ENCODE assay signal across 23 mouse cellular contexts in the genomic region with DNA sequence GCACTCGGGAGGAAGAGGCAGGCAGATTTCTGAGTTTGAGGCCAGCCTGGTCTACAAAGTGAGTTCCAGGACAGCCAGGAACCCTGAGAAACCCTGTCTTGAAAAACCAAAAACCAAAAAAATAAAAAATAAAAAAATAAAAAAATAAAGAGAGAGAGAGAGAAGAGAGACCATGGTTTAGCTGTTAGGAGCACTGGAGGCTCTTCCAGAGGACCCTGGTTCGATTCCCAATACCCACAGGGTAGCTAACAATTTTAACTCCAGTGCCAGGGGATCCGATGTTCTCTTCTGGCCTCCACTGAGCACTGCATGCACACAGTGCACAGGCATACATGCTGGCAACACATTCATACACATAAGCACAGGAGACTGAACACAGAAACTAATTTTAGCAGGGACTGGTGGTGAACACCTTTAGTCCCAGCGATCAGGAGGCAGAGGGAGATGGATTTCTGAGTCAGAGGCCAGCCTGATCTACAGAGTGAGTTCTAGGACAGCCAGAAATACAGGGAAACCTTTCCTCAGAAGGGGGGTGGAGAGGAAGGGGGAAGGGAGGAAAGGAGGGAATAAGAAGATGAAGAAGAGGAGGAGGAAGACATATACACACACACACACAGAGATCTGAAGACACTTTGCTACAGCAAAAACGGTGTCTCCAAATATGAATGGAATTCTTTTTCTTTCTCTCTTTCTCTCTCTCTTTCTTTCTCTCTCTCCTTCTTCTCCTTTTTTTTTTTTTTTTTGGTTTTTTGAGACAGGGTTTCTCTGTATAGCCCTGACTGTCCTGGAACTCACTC. TPM values are rescaled to one million over a fixed set of nuclear protein-coding genes. Genes with fewer than 3 reads are reported as not detected.
DNase-seq lines count a peak whose midpoint lies in the region; ATAC-seq lines count a peak whose summit lies in the region.
"Had no signal": no experiment of that assay in that cellular context is flagged by ENCODE, and none has a peak within 500 bp of the region (broad histone marks: within the 10 kb centered on the region; RNA-seq: fewer than 3 reads in every experiment).

No protein-coding gene starts in this region.

- ATAC-seq in heart, embryonic 11.5 days (replicated peaks; ENCODE audit: insufficient number of reproducible peaks, low FRiP score, low TSS enrichment): no peak
- no peak for ATAC-seq in midbrain, embryonic 11.5 days (ENCODE audit: low FRiP score)
- ATAC-seq in midbrain, embryonic 14.5 days (ENCODE audit: low FRiP score, low TSS enrichment): no peak
- no peak for ATAC-seq in hindbrain, embryonic 13.5 days (ENCODE audit: low FRiP score)
- ATAC-seq: activated CD4-positive, CD25-positive, alpha-beta regulatory T cell, adult 4 months; CD4-positive, CD25-positive, alpha-beta regulatory T cell, adult 4 months; Patski had no signal

- no peak overlapping the region for H3K4me3 ChIP-seq in heart, embryonic 11.5 days (ENCODE audit: low read depth, low read length)
- no peak overlapping the region for H3K4me3 ChIP-seq in midbrain, embryonic 11.5 days (ENCODE audit: low read depth, low read length)
- no peak overlapping the region for H3K4me3 ChIP-seq in midbrain, embryonic 14.5 days (replicated peaks; ENCODE audit: low read depth, low read length)
- H3K4me3 ChIP-seq in hindbrain, embryonic 13.5 days: no peak overlapping the region

- DNase-seq in heart, adult 11 months: peak; percentile 73
- DNase-seq in midbrain, embryonic 11.5 days (ENCODE audit: low spot score, missing footprints): peak; percentile 73
- DNase-seq in midbrain, embryonic 14.5 days: no peak
- peak; percentile 94 for DNase-seq in 3T3-L1 (ENCODE audit: low read depth, low spot score)
- peak; percentile 94 for DNase-seq in adipocyte (ENCODE audit: low spot score)
- no peak for DNase-seq in left cerebral cortex, postnatal 36 days (ENCODE audit: low spot score in 2 of 2)
- DNase-seq: adrenal gland, adult 2 months; adrenal gland, adult 8-10 months; adrenal gland, postnatal 10 days; adrenal gland, postnatal 14 days; adrenal gland, postnatal 25 days; adrenal gland, postnatal 36 days; B cell, adult 2 months; cerebellum, adult 11 months; cerebellum, adult 11-12 months; cerebellum, adult 18-20 months; cerebellum, adult 2 months had no signal

- no peak overlapping the region for H3K27ac ChIP-seq in heart, embryonic 11.5 days (ENCODE audit: low read depth, low read length)
- no peak overlapping the region for H3K27ac ChIP-seq in midbrain, embryonic 11.5 days (ENCODE audit: low read depth, low read length)
- H3K27ac ChIP-seq in midbrain, embryonic 14.5 days (replicated peaks; ENCODE audit: low read depth, low read length): no peak overlapping the region
- H3K27ac ChIP-seq in hindbrain, embryonic 13.5 days: no peak overlapping the region

- no peaks in the 10 kb centered on the region for H3K4me1 ChIP-seq in heart, embryonic 11.5 days (ENCODE audit: control insufficient read depth, insufficient read depth, low read length)
- no peaks in the 10 kb centered on the region for H3K4me1 ChIP-seq in midbrain, embryonic 11.5 days (ENCODE audit: control insufficient read depth, insufficient read depth, low read length)
- no peaks in the 10 kb centered on the region for H3K4me1 ChIP-seq in midbrain, embryonic 14.5 days (ENCODE audit: control insufficient read depth, insufficient read depth, low read length)
- H3K4me1 ChIP-seq in hindbrain, embryonic 13.5 days (replicated peaks): no peaks in the 10 kb centered on the region

- no peak overlapping the region for H3K9ac ChIP-seq in heart, embryonic 11.5 days (ENCODE audit: low read depth, low read length)
- no peak overlapping the region for H3K9ac ChIP-seq in midbrain, embryonic 11.5 days (ENCODE audit: low read length)
- no peak overlapping the region for H3K9ac ChIP-seq in midbrain, embryonic 14.5 days (replicated peaks; ENCODE audit: low read length)
- H3K9ac ChIP-seq in hindbrain, embryonic 13.5 days: no peak overlapping the region

- H3K36me3 ChIP-seq in heart, embryonic 11.5 days (ENCODE audit: control insufficient read depth, insufficient read depth, low read length): peaks cover 38% of the 10 kb centered on the region
- peaks cover 28% of the 10 kb centered on the region for H3K36me3 ChIP-seq in midbrain, embryonic 11.5 days (ENCODE audit: control insufficient read depth, insufficient read depth, low read length)
- H3K36me3 ChIP-seq in midbrain, embryonic 14.5 days (ENCODE audit: control insufficient read depth, insufficient read depth, low read length): peaks cover 64% of the 10 kb centered on the region
- H3K36me3 ChIP-seq in hindbrain, embryonic 13.5 days: peaks cover 72% of the 10 kb centered on the region

- no peaks in the 10 kb centered on the region for H3K9me3 ChIP-seq in heart, embryonic 11.5 days (replicated peaks; ENCODE audit: control insufficient read depth, low read length)
- H3K9me3 ChIP-seq in midbrain, embryonic 11.5 days (ENCODE audit: control insufficient read depth, low read length): no peaks in the 10 kb centered on the region
- no peaks in the 10 kb centered on the region for H3K9me3 ChIP-seq in midbrain, embryonic 14.5 days (ENCODE audit: control insufficient read depth, low read length)
- no peaks in the 10 kb centered on the region for H3K9me3 ChIP-seq in hindbrain, embryonic 13.5 days

- intact Hi-C loops in left cerebral cortex, postnatal 36 days (cut with DNase I): no loop called here

- no peaks in the 10 kb centered on the region for H3K27me3 ChIP-seq in heart, embryonic 11.5 days (ENCODE audit: control insufficient read depth, insufficient read depth, low read length)
- H3K27me3 ChIP-seq in midbrain, embryonic 11.5 days (ENCODE audit: control insufficient read depth, insufficient read depth, low read length): no peaks in the 10 kb centered on the region
- no peaks in the 10 kb centered on the region for H3K27me3 ChIP-seq in midbrain, embryonic 14.5 days (ENCODE audit: control insufficient read depth, insufficient read depth, low read length)
- H3K27me3 ChIP-seq in hindbrain, embryonic 13.5 days: no peaks in the 10 kb centered on the region
- H3K27me3 ChIP-seq: CH12.LX, Patski had no signal

- 91% methylated on average over 5 of the region's 5 CpGs for WGBS in heart, embryonic 11.5 days (ENCODE audit: insufficient replicate concordance)
- 94% methylated on average over 5 of the region's 5 CpGs for WGBS in midbrain, embryonic 11.5 days
- 98% methylated on average over 5 of the region's 5 CpGs for WGBS in midbrain, embryonic 14.5 days
- 98% methylated on average over 5 of the region's 5 CpGs for WGBS in hindbrain, embryonic 13.5 days

- H3K4me2 ChIP-seq in heart, embryonic 11.5 days: no peak overlapping the region
- no peak overlapping the region for H3K4me2 ChIP-seq in midbrain, embryonic 11.5 days
- H3K4me2 ChIP-seq in midbrain, embryonic 14.5 days (ENCODE audit: low read length): no peak overlapping the region
- H3K4me2 ChIP-seq in hindbrain, embryonic 13.5 days: no peak overlapping the region

RNA-seq across cellular contexts. Expression of a gene that starts 6.9 kb away (rescaled TPM):
- polyA plus RNA-seq in heart, embryonic 11.5 days (2014; fragmentation: Nextera tagmentation; extraction: Ambion mirVana): 6.9 and 9.4 TPM in 2 replicates
- polyA plus RNA-seq in midbrain, embryonic 11.5 days (2014; fragmentation: Nextera tagmentation; extraction: Ambion mirVana): 21.4 TPM in 2 replicates
- 22.5 and 26.5 TPM in 2 replicates for polyA plus RNA-seq in midbrain, embryonic 14.5 days (2014; fragmentation: Nextera tagmentation; extraction: Ambion mirVana)
- polyA plus RNA-seq in hindbrain, embryonic 13.5 days (2015; fragmentation: Nextera tagmentation; extraction: Ambion mirVana): 31.1 and 33.2 TPM in 2 replicates
- 10 to 100 TPM; 30.2 to 30.9 TPM for total RNA-seq in left cerebral cortex, postnatal 36 days (2021)

RNA-seq across cellular contexts. Expression of a gene that starts 39.5 kb away (rescaled TPM):
- polyA plus RNA-seq in heart, embryonic 11.5 days (2014; fragmentation: Nextera tagmentation; extraction: Ambion mirVana): 56.3 and 68.9 TPM in 2 replicates
- 95.1 and 99.0 TPM in 2 replicates for polyA plus RNA-seq in midbrain, embryonic 11.5 days (2014; fragmentation: Nextera tagmentation; extraction: Ambion mirVana)
- polyA plus RNA-seq in midbrain, embryonic 14.5 days (2014; fragmentation: Nextera tagmentation; extraction: Ambion mirVana): 29.0 and 45.2 TPM in 2 replicates
- 41.7 and 42.5 TPM in 2 replicates for polyA plus RNA-seq in hindbrain, embryonic 13.5 days (2015; fragmentation: Nextera tagmentation; extraction: Ambion mirVana)
- 10 to 100 TPM; 12.8 to 15.5 TPM for total RNA-seq in left cerebral cortex, postnatal 36 days (2021)

RNA-seq across cellular contexts. Expression of a gene that starts 42.5 kb away (rescaled TPM):
- 54.7 and 62.2 TPM in 2 replicates for polyA plus RNA-seq in heart, embryonic 11.5 days (2014; fragmentation: Nextera tagmentation; extraction: Ambion mirVana)
- polyA plus RNA-seq in midbrain, embryonic 11.5 days (2014; fragmentation: Nextera tagmentation; extraction: Ambion mirVana): 67.5 and 74.3 TPM in 2 replicates
- polyA plus RNA-seq in midbrain, embryonic 14.5 days (2014; fragmentation: Nextera tagmentation; extraction: Ambion mirVana): 49.0 and 57.3 TPM in 2 replicates
- 53.6 and 56.5 TPM in 2 replicates for polyA plus RNA-seq in hindbrain, embryonic 13.5 days (2015; fragmentation: Nextera tagmentation; extraction: Ambion mirVana)
- 10 to 100 TPM; 47.0 to 66.1 TPM for total RNA-seq in left cerebral cortex, postnatal 36 days (2021)

Comparison
In these comparisons a context has a peak if more than half of its experiments do, and no peak if none do; other contexts are left out.
1. DNase-seq: peak in heart, adult 11 months (single experiment), midbrain, embryonic 11.5 days (single experiment), 3T3-L1 (single experiment) and adipocyte (single experiment); none in midbrain, embryonic 14.5 days (single experiment) and left cerebral cortex, postnatal 36 days (0 of 2).